Mouse (Mus musculus) embryonic facial prominence, embryonic 11.5 days (tissue): ENCODE data around the gene Ahctf1. TPM values are rescaled to one million over a fixed set of nuclear protein-coding genes. Genes with fewer than 3 reads are reported as not detected.
"Not testable (repeated sequence)": the region's sequence is repeated elsewhere in the genome, so short reads cannot be mapped to it uniquely, and the experiment has no call there.

Source experiments
- ATAC-seq: fragments of 200-750 bp; cut with Nextera tagmentation; replicated peaks from 2 replicates; pipeline ENCODE4 v1.8.0; 2017; ENCODE audit warnings: low read depth; ENCODE audit not compliant: insufficient number of reproducible peaks, low FRiP score, low TSS enrichment
- DNase-seq: peaks from one replicate; pipeline ENCODE4 v3.0.0-alpha.2; 2015; ENCODE audit warnings: low spot score
- H3K27ac ChIP-seq: fragments of 300-500 bp; sonication (generic); replicated peaks from 2 replicates; pipeline ENCODE4 v1.5.1; 2014; ENCODE audit warnings: mild to moderate bottlenecking, low read depth, low read length, control low read depth
- H3K27me3 ChIP-seq: fragments of 300-500 bp; sonication (generic); 2 replicates; pipeline ENCODE4 v1.6.1; 2014; ENCODE audit warnings: mild to moderate bottlenecking, low read length, moderate library complexity, mixed read lengths; ENCODE audit not compliant: control insufficient read depth, insufficient read depth
- H3K36me3 ChIP-seq: fragments of 300-500 bp; sonication (generic); replicated peaks from 2 replicates; pipeline ENCODE4 v1.6.1; 2014; ENCODE audit warnings: low read depth, mild to moderate bottlenecking, low read length, moderate library complexity, mixed read lengths; ENCODE audit not compliant: control insufficient read depth, insufficient read depth
- H3K4me1 ChIP-seq: fragments of 300-500 bp; sonication (generic); 2 replicates; pipeline ENCODE4 v1.6.1; 2014; ENCODE audit warnings: low read length, mixed read lengths; ENCODE audit not compliant: control insufficient read depth, insufficient read depth
- H3K4me2 ChIP-seq: fragments of 300-500 bp; sonication (generic); 2 replicates; pipeline ENCODE4 v1.6.1; 2014; ENCODE audit warnings: low read depth, mild to moderate bottlenecking, control low read depth, low read length, moderate library complexity
- H3K4me3 ChIP-seq: fragments of 300-500 bp; sonication (generic); 2 replicates; pipeline ENCODE4 v1.5.1; 2014; ENCODE audit warnings: low read depth, low read length, control low read depth
- H3K9ac ChIP-seq: fragments of 300-500 bp; sonication (generic); replicated peaks from 2 replicates; pipeline ENCODE4 v1.6.1; 2014; ENCODE audit warnings: mild to moderate bottlenecking, control low read depth, low read length
- H3K9me3 ChIP-seq: fragments of 300-500 bp; sonication (generic); replicated peaks from 2 replicates; pipeline ENCODE4 v1.6.1; 2016; ENCODE audit warnings: mild to moderate bottlenecking, low read length, inconsistent platforms, mixed read lengths; ENCODE audit not compliant: control insufficient read depth
- WGBS: fragments of 180-500 bp; shearing (Covaris S2); extraction: QIAGEN DNeasy Blood & Tissue Kit; methylation state at CpG from one replicate; pipeline ENCODE4 v1.1.7; 2014; 5-methylcytosine and 5-hydroxymethylcytosine counted together
- polyA plus RNA-seq: library from polyadenylated mRNA; unstranded; fragments of >200 nt; fragmentation: Nextera tagmentation; extraction: Ambion mirVana; gene quantifications from 2 replicates; pipeline ENCODE4 v1.2.1, GENCODE M21; 2014

The Ahctf1 gene
- polyA plus RNA-seq, 1 experiment from 2014 or later: 38.6 TPM

DNA sequence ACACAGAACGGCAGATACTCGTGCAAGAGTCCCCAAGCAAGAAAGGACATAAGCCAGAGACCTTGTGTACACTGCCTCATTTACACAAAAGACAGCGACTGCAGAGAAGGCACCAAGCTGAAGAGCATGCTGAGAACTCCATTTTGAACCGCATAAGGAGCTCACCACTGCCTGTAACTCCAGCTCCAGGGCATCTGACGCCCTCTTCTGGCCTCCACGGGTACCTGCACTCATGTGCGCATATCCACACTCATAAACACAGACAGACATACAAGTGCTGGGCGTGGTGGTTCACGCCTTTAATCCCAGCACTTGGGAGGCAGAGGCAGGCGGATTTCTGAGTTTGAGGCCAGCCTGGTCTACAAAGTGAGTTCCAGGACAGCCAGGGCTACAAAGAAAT is 74.8 kb downstream of the Ahctf1 start:
- Histone ChIP-seq H3K9ac (no peak overlapping the region), H3K9me3 (no peaks in the 10 kb centered on the region; the same call in 1 of the 2 replicates), H3K27ac (no peak overlapping the region), H3K4me3 (no peak overlapping the region), H3K36me3 (no peaks in the 10 kb centered on the region), H3K4me1 (no peaks in the 10 kb centered on the region), H3K27me3 (no peaks in the 10 kb centered on the region), H3K4me2 (no peak overlapping the region)
- DNase-seq (no peak), ATAC-seq (no peak)
- 88% methylated on average over 10 of the region's 10 CpGs for WGBS

- 77% methylated on average over 8 of the region's 8 CpGs for WGBS
These were observed 80.5 kb downstream of the Ahctf1 start for GRCm38 (mm10) chr1:179722811-179723469.

GRCm38 (mm10) chr1:179715786-179716185 is 87.7 kb downstream of the Ahctf1 start:
- Histone ChIP-seq H3K27ac (no peak overlapping the region), H3K27me3 (no peaks in the 10 kb centered on the region), H3K4me1 (no peaks in the 10 kb centered on the region), H3K9me3 (no peaks in the 10 kb centered on the region), H3K9ac (no peak overlapping the region), H3K4me2 (no peak overlapping the region), H3K36me3 (no peaks in the 10 kb centered on the region), H3K4me3 (no peak overlapping the region)
- 97% methylated on average over 4 of the region's 4 CpGs for WGBS
- no peak for DNase-seq
- no peak for ATAC-seq

More at GRCm38 (mm10) chr1:179722811-179723469, 80.5 kb downstream of the Ahctf1 start:
- DNase-seq (no peak), ATAC-seq (no peak)
- Histone ChIP-seq H3K9ac (no peak overlapping the region), H3K9me3 (no peaks in the 10 kb centered on the region), H3K4me2 (no peak overlapping the region), H3K27me3 (no peaks in the 10 kb centered on the region), H3K36me3 (no peaks in the 10 kb centered on the region), H3K4me3 (no peak overlapping the region), H3K27ac (no peak overlapping the region), H3K4me1 (no peaks in the 10 kb centered on the region)

DNA sequence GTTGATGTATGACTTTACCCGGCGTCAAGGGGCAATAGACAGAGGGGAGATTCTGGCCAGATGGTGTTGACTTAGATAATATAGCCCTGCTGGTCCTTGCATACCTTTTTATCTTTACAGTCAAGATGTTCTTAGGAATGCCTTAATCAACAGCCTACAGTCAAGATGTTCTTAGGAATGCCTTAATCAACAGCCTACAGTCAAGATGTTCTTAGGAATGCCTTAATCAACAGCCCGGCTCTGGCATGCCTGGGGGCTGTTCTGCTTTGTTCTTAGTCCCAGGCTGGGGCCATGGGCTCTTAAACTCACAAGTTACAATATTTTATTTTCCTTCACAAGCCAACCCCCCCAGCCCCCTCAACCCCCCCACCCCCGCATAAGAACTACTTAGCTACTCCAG is 88.2 kb downstream of the Ahctf1 start:
- not testable (repeated sequence) for H3K9ac ChIP-seq

GRCm38 (mm10) chr1:179713367-179713766 is 90.1 kb downstream of the Ahctf1 start:
- Histone ChIP-seq H3K9me3 (no peaks in the 10 kb centered on the region), H3K27me3 (no peaks in the 10 kb centered on the region), H3K9ac (no peak overlapping the region), H3K4me3 (no peak overlapping the region), H3K36me3 (no peaks in the 10 kb centered on the region), H3K27ac (no peak overlapping the region), H3K4me2 (no peak overlapping the region), H3K4me1 (no peaks in the 10 kb centered on the region)
- ATAC-seq (no peak), DNase-seq (no peak)
- WGBS: 93% methylated on average over 3 of the region's 3 CpGs

More for the DNA sequence above, 88.2 kb downstream of the Ahctf1 start:
- H3K36me3 ChIP-seq, ATAC-seq, H3K27me3 ChIP-seq, H3K9me3 ChIP-seq, H3K4me3 ChIP-seq, H3K27ac ChIP-seq, H3K4me1 ChIP-seq, H3K4me2 ChIP-seq, DNase-seq: not testable (repeated sequence)
- WGBS: 91% methylated on average over 4 of the region's 4 CpGs

DNA sequence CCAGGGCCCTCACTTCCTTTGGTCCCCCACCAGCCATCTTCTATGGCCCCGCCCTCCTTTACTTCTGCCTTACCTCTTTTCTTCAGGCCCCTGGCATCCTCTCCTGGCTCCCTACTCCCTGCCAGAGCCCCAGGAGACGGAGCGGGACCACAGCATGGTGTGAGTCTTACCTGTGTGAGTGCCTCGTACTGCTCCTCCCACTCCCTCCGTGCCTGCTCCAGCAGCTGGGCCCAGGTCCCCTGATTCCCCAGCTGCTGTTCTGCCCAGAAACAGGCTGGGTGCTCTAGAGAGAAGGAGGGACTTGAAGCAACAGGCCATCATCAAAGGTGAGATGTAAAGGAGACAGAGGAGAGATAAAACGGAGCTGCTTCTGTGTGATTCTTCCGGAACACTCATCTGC is 90.8 kb downstream of the Ahctf1 start:
- H3K27me3 ChIP-seq: no peaks in the 10 kb centered on the region
- no peaks in the 10 kb centered on the region for H3K4me1 ChIP-seq
- H3K36me3 ChIP-seq: no peaks in the 10 kb centered on the region
- no peaks in the 10 kb centered on the region for H3K9me3 ChIP-seq
- no peak overlapping the region for H3K27ac ChIP-seq
- DNase-seq (no peak), ATAC-seq (no peak)
- H3K4me2 ChIP-seq: no peak overlapping the region
- H3K9ac ChIP-seq: no peak overlapping the region
- WGBS: 89% methylated on average over 7 of the region's 7 CpGs
- no peak overlapping the region for H3K4me3 ChIP-seq

DNA sequence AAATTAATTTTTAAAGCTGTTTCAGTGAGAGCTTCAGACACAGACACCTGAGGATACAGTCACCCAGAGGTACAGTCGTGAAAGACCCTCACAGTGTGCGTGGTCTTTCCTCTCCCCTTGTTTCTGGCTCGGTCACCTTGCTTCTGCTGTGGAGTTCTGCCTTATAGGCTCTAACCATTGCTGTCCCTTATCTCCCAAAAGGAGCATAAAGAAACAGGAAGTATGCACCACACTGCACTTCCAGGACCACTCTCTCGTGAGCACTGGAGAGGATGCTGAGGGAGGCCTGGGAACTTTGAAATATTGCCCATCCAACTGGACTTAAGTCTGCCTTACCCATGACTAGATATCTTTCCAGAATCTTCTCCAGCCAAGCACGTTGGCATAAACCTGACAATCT is 92.7 kb downstream of the Ahctf1 start:
- Histone ChIP-seq H3K4me3 (no peak overlapping the region), H3K36me3 (no peaks in the 10 kb centered on the region), H3K27ac (no peak overlapping the region), H3K27me3 (no peaks in the 10 kb centered on the region), H3K9ac (no peak overlapping the region), H3K4me2 (no peak overlapping the region), H3K9me3 (no peaks in the 10 kb centered on the region), H3K4me1 (no peaks in the 10 kb centered on the region)
- WGBS: 88% methylated on average over 5 of the region's 5 CpGs
- ATAC-seq (no peak), DNase-seq (no peak)

GRCm38 (mm10) chr1:179709390-179709789 is 94.1 kb downstream of the Ahctf1 start:
- Histone ChIP-seq H3K4me2 (no peak overlapping the region), H3K4me1 (no peaks in the 10 kb centered on the region), H3K36me3 (no peaks in the 10 kb centered on the region), H3K4me3 (no peak overlapping the region), H3K27ac (no peak overlapping the region), H3K9ac (no peak overlapping the region), H3K9me3 (no peaks in the 10 kb centered on the region), H3K27me3 (no peaks in the 10 kb centered on the region)
- 80% methylated on average over 6 of the region's 6 CpGs for WGBS
- no peak for DNase-seq
- no peak for ATAC-seq
